Mouse (Mus musculus): Measurements from ENCODE around the gene Hikeshi. TPM values are rescaled to one million over a fixed set of nuclear protein-coding genes. Genes with fewer than 3 reads are reported as not detected.

The Hikeshi gene
- polyA plus RNA-seq (2017; shearing (Covaris generic)), result 97.4 TPM

DNA sequence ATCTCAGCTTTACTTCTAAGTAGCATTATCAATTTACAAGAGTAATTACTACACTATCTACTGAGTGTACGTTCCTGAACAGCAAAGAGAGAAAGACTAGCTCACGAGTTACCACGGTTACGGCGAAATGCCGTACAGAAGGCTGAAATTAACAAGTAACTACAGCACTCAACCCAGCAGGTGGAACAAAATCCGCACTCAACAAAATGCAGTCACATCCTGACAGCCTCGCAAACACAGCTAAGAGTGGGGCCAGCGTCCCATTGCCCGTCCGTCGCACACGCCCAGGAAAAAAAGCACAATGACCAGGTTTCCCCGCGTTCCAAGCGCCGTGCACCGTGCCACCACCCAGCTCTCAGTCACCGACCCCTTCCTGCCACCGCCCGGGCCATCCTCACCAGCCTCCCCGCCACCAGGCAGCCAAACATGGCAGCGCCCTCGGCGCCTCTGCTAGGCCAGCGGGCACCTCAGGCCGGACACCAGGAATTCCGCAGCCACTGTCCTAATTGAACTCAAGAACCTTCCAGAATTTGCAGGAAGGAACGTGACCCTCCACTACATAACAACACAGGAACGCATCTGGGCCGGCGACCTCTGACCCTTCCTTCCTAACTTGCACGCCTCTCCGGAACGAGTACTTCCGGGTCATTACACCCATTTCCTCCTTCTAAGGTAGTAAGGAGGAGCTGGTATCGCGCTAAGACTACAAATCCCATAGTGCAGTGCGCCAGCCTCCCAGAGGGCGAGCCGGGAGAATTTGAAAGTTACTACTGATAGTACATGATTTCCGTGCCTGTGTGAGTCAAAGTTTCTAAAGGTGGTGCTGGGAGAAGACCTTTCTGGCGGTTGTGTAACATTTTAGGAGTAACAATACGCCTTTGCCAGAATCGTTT is at the start of gene Hikeshi:
Gene Hikeshi (minus strand): TSS at position 634 of the 893 bp plus-strand sequence.

DNA sequence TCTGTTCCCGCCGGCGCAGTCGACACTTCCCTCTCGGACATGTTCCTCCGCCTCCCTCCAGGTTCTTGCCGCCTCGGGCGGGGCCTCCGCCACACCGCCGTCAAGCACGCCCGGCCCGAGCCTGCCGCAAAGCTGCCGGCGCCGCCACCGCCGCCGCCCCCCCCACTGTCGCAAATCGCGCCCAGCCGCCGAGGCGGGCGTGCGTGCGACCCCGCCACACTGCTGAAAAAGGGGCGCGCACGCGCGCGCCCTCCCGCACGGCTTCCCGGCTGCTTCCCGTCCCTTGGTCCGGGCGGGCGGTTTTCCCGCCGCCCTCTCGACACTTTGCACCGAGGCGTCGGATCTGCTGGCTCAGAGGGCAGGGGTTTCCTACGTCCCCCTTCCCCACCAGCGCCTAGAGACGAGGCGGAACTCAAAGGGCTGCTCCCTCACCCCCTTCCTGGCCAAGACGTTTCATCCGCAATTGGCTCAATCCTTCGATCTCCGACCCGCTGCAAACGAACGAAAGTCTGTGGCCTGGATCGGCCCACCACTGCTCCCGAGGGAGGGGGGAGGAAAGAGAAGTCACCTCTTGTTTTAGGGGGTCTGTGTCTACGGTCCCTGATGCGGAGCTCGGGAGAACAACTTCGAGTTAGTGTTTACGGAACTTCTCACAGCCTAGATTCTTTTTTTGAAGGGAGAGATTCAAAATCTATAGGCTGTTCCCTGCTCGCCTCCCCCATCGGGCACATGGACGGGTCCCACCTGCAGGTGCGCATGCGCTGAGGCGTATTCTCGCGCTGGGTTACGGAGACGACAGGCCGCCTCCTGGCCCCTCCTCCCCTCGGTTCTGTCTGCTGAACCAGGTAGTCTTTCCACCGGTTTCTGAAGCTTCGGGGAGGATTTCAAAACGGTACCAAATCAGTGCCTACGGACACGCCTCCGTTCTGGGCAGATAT is 39.8 kb upstream of the Hikeshi start, which contains the start of gene Eed:
Gene Eed (minus strand): TSS at position 499 of the 938 bp plus-strand sequence.

GRCm38 (mm10) chr7:89903442-89904343 is 37.3 kb downstream of the Hikeshi start, which contains the start of gene Ccdc81:
Gene Ccdc81, minus strand, starts transcription at chr7:89903629.

Other genes with a start within 250 kb of the Hikeshi start
- gene Ccdc81, start 37.6 kb downstream of the Hikeshi start, polyA plus RNA-seq (2017; shearing (Covaris generic)), result not detected
- gene Eed, start 39.8 kb upstream of the Hikeshi start, polyA plus RNA-seq (2017; shearing (Covaris generic)), result 72.3 TPM
- gene Picalm, start 189.0 kb upstream of the Hikeshi start, polyA plus RNA-seq (2017; shearing (Covaris generic)), result 26.3 TPM

All from inflammation-experienced regulatory T-cells, adult 16 weeks (primary cell).